Mouse (Mus musculus): ENCODE measurements at regions not wholly inside any gene's neighbourhood (a gene's known extent, or its start where the extent isn't known, plus 50 kb on each side); places are given as distances from the start of the nearest gene placed in this dataset.
"Not testable (repeated sequence)": the region's sequence is repeated elsewhere in the genome, so short reads cannot be mapped to it uniquely, and the experiment has no call there.

DNA sequence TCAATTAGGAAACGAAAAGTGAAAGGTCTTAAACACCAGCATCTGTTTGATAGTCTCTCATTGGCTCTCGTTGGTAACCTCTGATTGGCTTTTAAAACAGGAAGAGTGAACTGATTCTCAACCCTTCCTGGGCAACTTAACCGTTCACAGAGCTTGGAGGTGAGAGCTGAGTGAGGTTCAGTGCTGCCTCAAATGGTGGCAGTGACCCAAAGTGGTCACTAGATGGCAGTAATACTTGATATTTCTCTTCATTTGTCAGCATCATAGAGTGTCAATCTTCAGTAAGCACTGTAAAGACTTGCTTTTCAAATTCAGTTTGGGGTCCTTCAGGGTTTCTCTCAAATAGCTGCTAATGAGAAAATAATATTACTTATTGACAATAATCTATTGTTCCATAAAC lies 321.8 kb upstream of the Gdi2 start:
- peak; percentile 57 for TF ChIP-seq CTCF (IDR thresholded peaks at IDR 0.05)
- TF ChIP-seq EP300 (IDR thresholded peaks at IDR 0.05): not testable (repeated sequence)
